Mouse (Mus musculus): ENCODE measurements at regions not wholly inside any gene's neighbourhood (a gene's known extent, or its start where the extent isn't known, plus 50 kb on each side); places are given as distances from the start of the nearest gene placed in this dataset.

DNA sequence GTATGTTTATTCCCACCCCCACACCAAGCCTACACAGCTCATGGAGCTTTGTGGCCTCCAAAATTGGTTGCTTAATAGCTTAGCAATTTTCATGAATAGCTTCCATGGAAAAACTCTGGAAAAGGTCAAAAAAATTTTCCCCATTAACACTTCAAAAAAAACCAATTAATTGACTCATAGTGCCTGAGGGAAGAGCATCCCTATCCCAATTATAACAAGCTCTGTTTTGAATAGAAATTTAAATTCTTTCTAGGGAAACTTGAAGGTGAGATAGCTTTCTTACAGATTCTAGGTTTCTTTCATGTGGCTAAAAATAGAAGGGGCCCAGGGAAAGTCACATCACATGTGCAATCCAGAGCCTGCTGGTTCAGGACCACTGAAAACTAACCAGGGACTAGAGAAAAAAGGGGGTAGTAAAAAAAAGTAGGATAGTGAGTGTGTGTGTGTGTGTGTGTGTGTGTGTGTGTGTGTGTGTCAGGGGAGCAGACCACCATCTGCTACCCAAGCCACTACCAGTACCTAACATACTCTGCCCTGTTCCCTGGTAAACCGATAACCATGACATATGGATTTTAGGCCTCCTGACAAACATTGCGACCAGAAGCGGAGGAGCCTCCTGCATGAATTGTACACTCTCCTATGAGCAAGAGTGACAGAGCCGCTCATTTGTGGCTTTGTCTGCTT, 162.2 kb downstream of the Cmpk2 start:
- WGBS (ENCODE audit: insufficient replicate concordance), result 59% methylated on average over 4 of the region's 4 CpGs
- no peak for ATAC-seq (ENCODE audit: low read depth)
- no peaks in the 10 kb centered on the region for H3K27me3 ChIP-seq (ENCODE audit: control insufficient read depth, insufficient read depth, low read depth, low read length)
- no peak overlapping the region for H3K4me2 ChIP-seq (ENCODE audit: low read depth, low read length)
- H3K27ac ChIP-seq (ENCODE audit: low read length), result no peak overlapping the region
- H3K4me3 ChIP-seq (ENCODE audit: low read depth, low read length), result no peak overlapping the region
- no peaks in the 10 kb centered on the region for H3K36me3 ChIP-seq (ENCODE audit: control insufficient read depth, insufficient read depth)
- no peaks in the 10 kb centered on the region for H3K9me3 ChIP-seq (replicated peaks; ENCODE audit: control insufficient read depth, low read length)
- H3K9ac ChIP-seq (ENCODE audit: low read depth, low read length), result no peak overlapping the region
- no peaks in the 10 kb centered on the region for H3K4me1 ChIP-seq (ENCODE audit: control insufficient read depth, low read depth, low read length)

GRCm38 (mm10) chr12:26621135-26621932, 152.3 kb downstream of the Cmpk2 start:
- Histone ChIP-seq H3K4me3 (ENCODE audit: low read depth, low read length) (no peak overlapping the region), H3K27me3 (ENCODE audit: control insufficient read depth, insufficient read depth, low read depth, low read length) (no peaks in the 10 kb centered on the region), H3K27ac (ENCODE audit: low read length) (no peak overlapping the region), H3K9me3 (replicated peaks; ENCODE audit: control insufficient read depth, low read length) (no peaks in the 10 kb centered on the region), H3K4me2 (ENCODE audit: low read depth, low read length) (no peak overlapping the region), H3K36me3 (ENCODE audit: control insufficient read depth, insufficient read depth) (no peaks in the 10 kb centered on the region), H3K4me1 (ENCODE audit: control insufficient read depth, low read depth, low read length) (no peaks in the 10 kb centered on the region), H3K9ac (ENCODE audit: low read depth, low read length) (no peak overlapping the region)
- WGBS (ENCODE audit: insufficient replicate concordance), result 61% methylated on average over 12 of the region's 12 CpGs
- ATAC-seq (ENCODE audit: low read depth), result no peak

DNA sequence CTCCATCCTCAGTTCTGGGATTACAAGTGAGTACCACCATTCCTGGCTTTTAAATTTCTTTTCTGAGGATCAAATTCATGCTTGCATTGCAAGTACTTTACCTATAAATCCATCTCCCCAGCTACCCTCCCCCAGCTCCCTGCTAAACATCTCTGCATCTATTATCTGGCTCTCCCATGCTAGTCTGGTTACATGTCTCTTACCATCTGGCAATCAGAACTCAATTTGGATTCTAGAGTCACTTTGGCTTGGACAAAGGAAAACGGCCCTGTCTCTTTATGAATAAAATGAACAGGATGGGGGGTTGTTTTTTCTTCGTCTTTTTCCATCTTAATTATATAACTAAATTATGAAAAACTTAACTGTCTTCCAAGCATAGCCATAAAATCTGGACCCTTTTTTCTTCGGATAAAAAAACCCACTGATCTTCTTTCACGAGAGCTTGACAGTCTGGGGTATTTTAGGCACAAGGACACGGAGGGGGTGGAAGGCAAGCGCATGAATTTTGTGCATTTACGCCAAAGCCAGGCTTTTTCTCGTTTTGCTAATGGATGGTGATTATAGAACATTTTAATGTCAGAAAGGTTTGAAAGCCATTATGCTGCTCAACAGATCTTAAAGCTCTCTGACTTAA, 151.6 kb downstream of the Cmpk2 start:
- H3K9me3 ChIP-seq (replicated peaks; ENCODE audit: control insufficient read depth, low read length), result no peaks in the 10 kb centered on the region
- 56% methylated on average over 8 of the region's 8 CpGs for WGBS (ENCODE audit: insufficient replicate concordance)
- no peaks in the 10 kb centered on the region for H3K27me3 ChIP-seq (ENCODE audit: control insufficient read depth, insufficient read depth, low read depth, low read length)
- H3K4me2 ChIP-seq (ENCODE audit: low read depth, low read length), result no peak overlapping the region
- no peak overlapping the region for H3K4me3 ChIP-seq (ENCODE audit: low read depth, low read length)
- H3K9ac ChIP-seq (ENCODE audit: low read depth, low read length), result no peak overlapping the region
- ATAC-seq (ENCODE audit: low read depth), result no peak
- H3K36me3 ChIP-seq (ENCODE audit: control insufficient read depth, insufficient read depth), result no peaks in the 10 kb centered on the region
- no peak overlapping the region for H3K27ac ChIP-seq (ENCODE audit: low read length)
- no peaks in the 10 kb centered on the region for H3K4me1 ChIP-seq (ENCODE audit: control insufficient read depth, low read depth, low read length)

- Histone ChIP-seq H3K4me3 (ENCODE audit: low read depth, low read length) (no peak overlapping the region), H3K9me3 (replicated peaks; ENCODE audit: control insufficient read depth, low read length) (no peaks in the 10 kb centered on the region), H3K4me2 (ENCODE audit: low read depth, low read length) (no peak overlapping the region), H3K36me3 (ENCODE audit: control insufficient read depth, insufficient read depth) (no peaks in the 10 kb centered on the region), H3K27me3 (ENCODE audit: control insufficient read depth, insufficient read depth, low read depth, low read length) (no peaks in the 10 kb centered on the region), H3K27ac (ENCODE audit: low read length) (no peak overlapping the region), H3K9ac (ENCODE audit: low read depth, low read length) (no peak overlapping the region), H3K4me1 (ENCODE audit: control insufficient read depth, low read depth, low read length) (no peaks in the 10 kb centered on the region)
- no peak for ATAC-seq (ENCODE audit: low read depth)
- 63% methylated on average over 3 of the region's 3 CpGs for WGBS (ENCODE audit: insufficient replicate concordance)
These were observed 149.0 kb downstream of the Cmpk2 start for GRCm38 (mm10) chr12:26617969-26618368.

DNA sequence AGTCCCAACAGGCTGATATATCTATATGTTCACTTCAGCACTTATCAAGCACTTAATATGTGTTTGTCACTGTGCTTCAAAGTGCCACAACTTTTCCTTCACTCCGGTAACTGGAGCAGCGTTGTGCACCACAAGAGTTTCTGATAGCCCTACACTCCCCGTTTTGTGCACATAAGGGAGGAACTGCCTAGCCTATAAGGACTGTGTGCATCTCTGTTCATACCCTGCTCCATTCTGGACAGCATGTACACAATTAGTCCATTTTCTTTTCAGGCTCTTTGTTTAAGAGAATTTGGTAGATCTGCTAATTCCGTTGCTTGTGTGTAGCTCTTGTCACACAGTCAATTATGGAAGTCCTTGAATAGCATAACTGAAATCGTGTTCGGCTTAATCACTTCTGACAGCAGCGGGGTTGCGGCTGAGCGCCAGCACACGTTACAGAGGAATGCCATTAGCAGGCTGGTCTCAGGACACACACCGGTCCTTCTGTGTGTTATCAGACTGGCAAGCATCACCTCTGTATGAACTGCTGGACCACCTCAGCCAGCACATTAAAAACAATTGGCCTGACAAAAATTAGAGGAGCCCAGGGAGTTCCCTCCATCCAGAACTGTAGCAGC, 144.2 kb downstream of the Cmpk2 start:
- Histone ChIP-seq H3K4me1 (ENCODE audit: control insufficient read depth, low read depth, low read length) (no peaks in the 10 kb centered on the region), H3K4me2 (ENCODE audit: low read depth, low read length) (no peak overlapping the region), H3K9ac (ENCODE audit: low read depth, low read length) (no peak overlapping the region), H3K4me3 (ENCODE audit: low read depth, low read length) (no peak overlapping the region), H3K9me3 (replicated peaks; ENCODE audit: control insufficient read depth, low read length) (no peaks in the 10 kb centered on the region), H3K27ac (ENCODE audit: low read length) (no peak overlapping the region), H3K36me3 (ENCODE audit: control insufficient read depth, insufficient read depth) (no peaks in the 10 kb centered on the region), H3K27me3 (ENCODE audit: control insufficient read depth, insufficient read depth, low read depth, low read length) (no peaks in the 10 kb centered on the region)
- no peak for ATAC-seq (ENCODE audit: low read depth)
- WGBS (ENCODE audit: insufficient replicate concordance), result 68% methylated on average over 11 of the region's 11 CpGs

GRCm38 (mm10) chr12:26610079-26610478, 141.1 kb downstream of the Cmpk2 start:
- no peaks in the 10 kb centered on the region for H3K36me3 ChIP-seq (ENCODE audit: control insufficient read depth, insufficient read depth)
- no peaks in the 10 kb centered on the region for H3K4me1 ChIP-seq (ENCODE audit: control insufficient read depth, low read depth, low read length)
- no peaks in the 10 kb centered on the region for H3K9me3 ChIP-seq (replicated peaks; ENCODE audit: control insufficient read depth, low read length)
- H3K4me3 ChIP-seq (ENCODE audit: low read depth, low read length), result no peak overlapping the region
- no peak for ATAC-seq (ENCODE audit: low read depth)
- no peaks in the 10 kb centered on the region for H3K27me3 ChIP-seq (ENCODE audit: control insufficient read depth, insufficient read depth, low read depth, low read length)
- H3K4me2 ChIP-seq (ENCODE audit: low read depth, low read length), result no peak overlapping the region
- no peak overlapping the region for H3K27ac ChIP-seq (ENCODE audit: low read length)
- 53% methylated on average over 3 of the region's 3 CpGs for WGBS (ENCODE audit: insufficient replicate concordance)
- H3K9ac ChIP-seq (ENCODE audit: low read depth, low read length), result no peak overlapping the region

- H3K4me1 ChIP-seq (ENCODE audit: control insufficient read depth, low read depth, low read length), result no peaks in the 10 kb centered on the region
- H3K4me2 ChIP-seq (ENCODE audit: low read depth, low read length), result no peak overlapping the region
- no peak for ATAC-seq (ENCODE audit: low read depth)
- H3K36me3 ChIP-seq (ENCODE audit: control insufficient read depth, insufficient read depth), result no peaks in the 10 kb centered on the region
- no peak overlapping the region for H3K27ac ChIP-seq (ENCODE audit: low read length)
- no peaks in the 10 kb centered on the region for H3K27me3 ChIP-seq (ENCODE audit: control insufficient read depth, insufficient read depth, low read depth, low read length)
- no peaks in the 10 kb centered on the region for H3K9me3 ChIP-seq (replicated peaks; ENCODE audit: control insufficient read depth, low read length)
- no peak overlapping the region for H3K4me3 ChIP-seq (ENCODE audit: low read depth, low read length)
- no peak overlapping the region for H3K9ac ChIP-seq (ENCODE audit: low read depth, low read length)
These were observed 129.5 kb downstream of the Cmpk2 start for GRCm38 (mm10) chr12:26598501-26598900.

- H3K27me3 ChIP-seq (ENCODE audit: control insufficient read depth, insufficient read depth, low read depth, low read length), result no peaks in the 10 kb centered on the region
- H3K9me3 ChIP-seq (replicated peaks; ENCODE audit: control insufficient read depth, low read length), result no peaks in the 10 kb centered on the region
- no peaks in the 10 kb centered on the region for H3K4me1 ChIP-seq (ENCODE audit: control insufficient read depth, low read depth, low read length)
- no peak overlapping the region for H3K4me3 ChIP-seq (ENCODE audit: low read depth, low read length)
- H3K36me3 ChIP-seq (ENCODE audit: control insufficient read depth, insufficient read depth), result no peaks in the 10 kb centered on the region
- H3K27ac ChIP-seq (ENCODE audit: low read length), result no peak overlapping the region
- H3K4me2 ChIP-seq (ENCODE audit: low read depth, low read length), result no peak overlapping the region
- ATAC-seq (ENCODE audit: low read depth), result no peak
- no peak overlapping the region for H3K9ac ChIP-seq (ENCODE audit: low read depth, low read length)
These were observed 123.1 kb downstream of the Cmpk2 start for GRCm38 (mm10) chr12:26592125-26592524.

GRCm38 (mm10) chr12:26589091-26589490, 120.1 kb downstream of the Cmpk2 start:
- ATAC-seq (ENCODE audit: low read depth), result no peak
- Histone ChIP-seq H3K27ac (ENCODE audit: low read length) (no peak overlapping the region), H3K9me3 (replicated peaks; ENCODE audit: control insufficient read depth, low read length) (no peaks in the 10 kb centered on the region), H3K36me3 (ENCODE audit: control insufficient read depth, insufficient read depth) (no peaks in the 10 kb centered on the region), H3K27me3 (ENCODE audit: control insufficient read depth, insufficient read depth, low read depth, low read length) (no peaks in the 10 kb centered on the region), H3K4me2 (ENCODE audit: low read depth, low read length) (no peak overlapping the region), H3K4me1 (ENCODE audit: control insufficient read depth, low read depth, low read length) (no peaks in the 10 kb centered on the region), H3K9ac (ENCODE audit: low read depth, low read length) (no peak overlapping the region), H3K4me3 (ENCODE audit: low read depth, low read length) (no peak overlapping the region)
